Mouse (Mus musculus) brain, embryonic 14.5 days (tissue): Measurements from ENCODE around the gene Vps45.

Source experiments
- CTCF ChIP-seq: fragments of 200-500 bp; IDR thresholded peaks from 2 replicates; pipeline ENCODE4 v1.5.1; 2012; ENCODE audit warnings: inconsistent platforms, mild to moderate bottlenecking, moderate library complexity, borderline replicate concordance; ENCODE audit not compliant: insufficient read depth, insufficient read length; ENCODE audit errors: extremely low read depth
- POLR2A ChIP-seq: fragments of 200-500 bp; IDR thresholded peaks from 2 replicates; pipeline ENCODE4 v1.6.1; 2012; ENCODE audit warnings: mild to moderate bottlenecking, inconsistent platforms, borderline replicate concordance; ENCODE audit not compliant: poor library complexity, insufficient read depth, insufficient read length, severe bottlenecking; ENCODE audit errors: extremely low read depth

GRCm38 (mm10) chr3:95950763-95951551 is 107.3 kb downstream of the Vps45 start:
- no peak for TF ChIP-seq CTCF
- peak; percentile 79; the same call in 1 of the 2 replicates for TF ChIP-seq POLR2A
